Mouse (Mus musculus) bone marrow macrophage, adult 2 months (primary cell): ENCODE data around the gene Dse.

ENCODE experiments used
- CTCF ChIP-seq: IDR thresholded peaks from 2 replicates; pipeline ENCODE4 v1.5.1; 2012; ENCODE audit warnings: low read depth, mild to moderate bottlenecking, low read length, moderate library complexity
- POLR2A ChIP-seq: IDR thresholded peaks from 2 replicates; pipeline ENCODE4 v1.6.1; 2012; ENCODE audit warnings: mild to moderate bottlenecking, low read depth, low read length, borderline replicate concordance

DNA sequence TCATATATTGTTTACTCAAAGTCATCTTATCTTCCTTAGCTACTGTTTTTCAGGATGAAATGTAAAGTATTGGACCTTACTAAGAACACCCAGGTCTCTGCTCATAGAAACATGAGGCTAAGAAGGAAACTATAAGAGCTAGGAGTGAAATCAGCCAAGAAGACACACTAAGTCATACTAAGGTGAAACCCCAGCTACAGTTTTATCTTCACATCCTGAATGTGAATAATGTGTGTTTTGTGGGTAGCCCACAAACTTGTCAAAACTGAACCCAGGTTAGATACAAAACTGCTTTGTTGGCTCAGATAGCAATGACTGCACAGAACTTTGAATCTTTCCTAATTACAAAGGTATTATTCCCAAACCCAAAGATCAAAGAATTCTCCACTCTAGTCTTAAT is 89.7 kb downstream of the Dse start:
- TF ChIP-seq CTCF = no peak
- TF ChIP-seq POLR2A = no peak
